Mouse (Mus musculus) neural tube, embryonic 12.5 days (tissue): ENCODE results near the gene Reep3. TPM values are rescaled to one million over a fixed set of nuclear protein-coding genes. Genes with fewer than 3 reads are reported as not detected.

ENCODE experiments used
- ATAC-seq: fragments of 200-750 bp; cut with Nextera tagmentation; 2 replicates; pipeline ENCODE4 v1.8.0; 2017; ENCODE audit warnings: low read depth, mild to moderate bottlenecking, moderate TSS enrichment, moderate library complexity; ENCODE audit not compliant: low FRiP score
- H3K27ac ChIP-seq: fragments of 300-500 bp; sonication (generic); 2 replicates; pipeline ENCODE4 v1.5.1; 2016
- H3K27me3 ChIP-seq: fragments of 300-500 bp; sonication (generic); replicated peaks from 2 replicates; pipeline ENCODE4 v1.6.1; 2016; ENCODE audit warnings: mild to moderate bottlenecking
- H3K36me3 ChIP-seq: fragments of 300-500 bp; sonication (generic); 2 replicates; pipeline ENCODE4 v1.6.1; 2016; ENCODE audit warnings: mild to moderate bottlenecking
- H3K4me1 ChIP-seq: fragments of 300-500 bp; sonication (generic); 2 replicates; pipeline ENCODE4 v1.6.1; 2016
- H3K4me2 ChIP-seq: fragments of 300-500 bp; sonication (generic); replicated peaks from 2 replicates; pipeline ENCODE4 v1.6.1; 2016; ENCODE audit warnings: mild to moderate bottlenecking
- H3K4me3 ChIP-seq: fragments of 300-500 bp; sonication (generic); 2 replicates; pipeline ENCODE4 v1.5.1; 2016
- H3K9ac ChIP-seq: fragments of 300-500 bp; sonication (generic); 2 replicates; pipeline ENCODE4 v1.6.1; 2016; ENCODE audit warnings: mild to moderate bottlenecking
- H3K9me3 ChIP-seq: fragments of 300-500 bp; sonication (generic); 2 replicates; pipeline ENCODE4 v1.6.1; 2016; ENCODE audit warnings: mild to moderate bottlenecking
- WGBS: fragments of 180-500 bp; shearing (Covaris S2); methylation state at CpG from one replicate; pipeline ENCODE4 v1.1.7; 2016; 5-methylcytosine and 5-hydroxymethylcytosine counted together
- polyA plus RNA-seq: library from polyadenylated mRNA; unstranded; fragments of >200 nt; fragmentation: Nextera tagmentation; extraction: Ambion mirVana; gene quantifications from 2 replicates; pipeline ENCODE4 v1.2.1, GENCODE M21; 2016

The Reep3 gene
- polyA plus RNA-seq, 1 experiment from 2014 or later = 57.5 TPM

DNA sequence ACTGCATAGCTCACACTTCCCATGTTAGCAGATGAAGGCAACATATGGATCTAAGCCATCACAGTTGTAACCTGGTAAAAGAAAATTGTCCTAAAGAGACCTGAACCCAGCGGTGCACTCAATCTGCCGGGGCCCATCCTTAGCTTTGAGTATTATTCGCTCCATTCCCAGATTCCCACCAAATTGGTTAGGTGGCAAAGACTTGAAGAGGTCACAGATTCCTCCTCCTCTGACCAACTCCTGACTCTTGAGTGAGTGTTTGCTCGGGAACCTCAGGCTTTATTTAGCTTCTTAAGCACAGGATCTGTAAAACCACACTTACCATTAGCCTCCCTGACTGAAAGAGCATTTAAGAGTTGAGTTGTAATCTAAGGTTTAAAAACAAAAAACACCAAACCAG, 24.1 kb downstream of the Reep3 start:
- ATAC-seq = no peak
- peaks cover 7% of the 10 kb centered on the region; the same call in 1 of the 2 replicates for H3K4me1 ChIP-seq
- H3K9me3 ChIP-seq = no peaks in the 10 kb centered on the region
- no peak overlapping the region for H3K4me3 ChIP-seq
- no peak overlapping the region for H3K27ac ChIP-seq
- no peak overlapping the region for H3K9ac ChIP-seq
- 92% methylated on average over 4 of the region's 4 CpGs for WGBS
- H3K36me3 ChIP-seq = no peaks in the 10 kb centered on the region
- no peaks in the 10 kb centered on the region for H3K27me3 ChIP-seq
- H3K4me2 ChIP-seq = no peak overlapping the region

DNA sequence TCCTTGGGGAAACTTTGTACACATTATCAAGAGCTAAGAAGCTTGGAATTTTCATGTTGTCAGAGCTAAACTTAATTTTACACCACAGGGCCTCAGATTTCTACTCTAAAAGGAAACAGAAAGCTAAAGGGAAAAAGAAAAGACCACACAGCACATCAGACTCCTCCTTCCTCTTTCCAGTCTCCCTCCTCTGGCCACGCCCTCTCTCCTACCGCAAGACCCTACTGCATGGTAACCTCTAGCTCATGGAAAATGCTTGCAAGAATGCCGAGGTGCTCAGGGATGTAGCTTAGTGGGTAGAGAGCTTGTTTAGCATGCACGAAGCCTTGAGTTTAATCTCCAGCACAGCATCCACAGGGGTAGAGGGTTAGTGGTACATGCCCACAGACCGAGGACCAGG, 24.9 kb downstream of the Reep3 start:
- no peak for ATAC-seq
- Histone ChIP-seq H3K9ac (no peak overlapping the region), H3K4me2 (no peak overlapping the region), H3K36me3 (no peaks in the 10 kb centered on the region), H3K9me3 (no peaks in the 10 kb centered on the region), H3K27me3 (no peaks in the 10 kb centered on the region), H3K4me3 (no peak overlapping the region), H3K27ac (no peak overlapping the region), H3K4me1 (peaks cover 5% of the 10 kb centered on the region; the same call in 1 of the 2 replicates)
- WGBS = 91% methylated on average over 5 of the region's 5 CpGs

GRCm38 (mm10) chr10:67071389-67071788, 25.4 kb downstream of the Reep3 start:
- peaks cover 4% of the 10 kb centered on the region; the same call in 1 of the 2 replicates for H3K4me1 ChIP-seq
- WGBS = 84% methylated on average over 4 of the region's 4 CpGs
- H3K27me3 ChIP-seq = no peaks in the 10 kb centered on the region
- H3K9ac ChIP-seq = no peak overlapping the region
- H3K4me3 ChIP-seq = no peak overlapping the region
- H3K9me3 ChIP-seq = no peaks in the 10 kb centered on the region
- no peaks in the 10 kb centered on the region for H3K36me3 ChIP-seq
- H3K4me2 ChIP-seq = no peak overlapping the region
- no peak for ATAC-seq
- H3K27ac ChIP-seq = no peak overlapping the region

DNA sequence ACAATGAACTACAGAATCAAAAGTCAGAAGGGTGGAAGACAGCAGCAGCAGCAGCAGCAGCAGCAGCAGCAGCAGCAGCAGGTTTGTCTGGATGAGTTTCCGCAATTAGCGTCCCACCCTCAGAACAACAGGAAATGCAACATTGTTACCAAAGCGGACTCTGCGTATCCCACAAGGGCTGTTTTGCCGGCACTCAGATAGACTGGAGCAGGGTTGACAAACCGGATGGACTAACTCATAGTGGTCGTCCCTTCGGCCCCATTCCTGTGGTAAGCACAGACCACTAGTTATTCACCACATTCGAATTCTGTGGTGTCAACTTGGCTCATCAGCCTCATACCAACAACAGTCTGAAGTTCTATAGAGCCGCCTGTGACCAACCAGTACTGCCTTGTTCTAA, 27.7 kb downstream of the Reep3 start:
- ATAC-seq = no peak
- WGBS = 92% methylated on average over 10 of the region's 10 CpGs
- Histone ChIP-seq H3K27me3 (no peaks in the 10 kb centered on the region), H3K36me3 (no peaks in the 10 kb centered on the region), H3K4me3 (no peak overlapping the region), H3K4me2 (no peak overlapping the region), H3K27ac (no peak overlapping the region), H3K9ac (no peak overlapping the region), H3K9me3 (no peaks in the 10 kb centered on the region), H3K4me1 (peaks cover 15% of the 10 kb centered on the region; the same call in 1 of the 2 replicates)

- Histone ChIP-seq H3K4me1 (peaks cover 24% of the 10 kb centered on the region), H3K4me2 (no peak overlapping the region), H3K27ac (no peak overlapping the region), H3K9ac (no peak overlapping the region), H3K36me3 (no peaks in the 10 kb centered on the region), H3K27me3 (no peaks in the 10 kb centered on the region), H3K9me3 (no peaks in the 10 kb centered on the region), H3K4me3 (no peak overlapping the region)
- 56% methylated on average over 3 of the region's 3 CpGs for whole genome bisulfite sequencing
- peak; percentile 61 for ATAC-seq
Measured at GRCm38 (mm10) chr10:67066421-67066820, 30.3 kb downstream of the Reep3 start.

DNA sequence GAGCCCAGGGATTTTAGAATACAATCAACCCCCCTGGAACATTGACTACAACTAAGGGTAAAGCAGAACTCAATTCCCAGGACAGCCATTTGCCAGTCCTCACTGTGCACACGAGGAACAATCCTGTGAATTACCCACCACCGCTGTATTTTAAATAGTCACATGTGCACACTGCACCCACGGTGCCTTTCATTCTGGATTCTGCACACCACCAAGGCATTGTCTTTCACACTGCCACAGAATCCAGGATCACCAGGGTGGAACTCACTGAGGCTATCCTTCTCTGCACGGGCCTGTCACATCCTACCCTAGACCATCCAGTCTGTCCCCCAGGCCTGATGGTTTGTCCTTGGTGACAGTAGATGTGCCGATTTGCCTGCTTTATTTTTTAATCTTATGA, 30.8 kb downstream of the Reep3 start:
- Histone ChIP-seq H3K9ac (no peak overlapping the region), H3K27ac (peak overlapping the region; percentile 15; the same call in 1 of the 2 replicates), H3K4me3 (no peak overlapping the region), H3K4me1 (peaks cover 27% of the 10 kb centered on the region), H3K36me3 (no peaks in the 10 kb centered on the region), H3K4me2 (no peak overlapping the region), H3K9me3 (no peaks in the 10 kb centered on the region), H3K27me3 (no peaks in the 10 kb centered on the region)
- ATAC-seq = peak; percentile 76; the same call in 1 of the 2 replicates
- WGBS = 35% methylated on average over 5 of the region's 5 CpGs

- 78% methylated on average over 7 of the region's 7 CpGs for WGBS
- peak overlapping the region; percentile 15; the same call in 1 of the 2 replicates for H3K27ac ChIP-seq
Measured at GRCm38 (mm10) chr10:67065277-67065887, 31.4 kb downstream of the Reep3 start.

GRCm38 (mm10) chr10:67061823-67062222, 34.9 kb downstream of the Reep3 start:
- 49% methylated on average over 4 of the region's 4 CpGs for WGBS
- Histone ChIP-seq H3K4me2 (peak overlapping the region; percentile 12), H3K4me3 (no peak overlapping the region), H3K9ac (no peak overlapping the region), H3K27ac (no peak overlapping the region), H3K9me3 (no peaks in the 10 kb centered on the region), H3K27me3 (no peaks in the 10 kb centered on the region), H3K36me3 (no peaks in the 10 kb centered on the region), H3K4me1 (peaks cover 27% of the 10 kb centered on the region)
- ATAC-seq = no peak

More at GRCm38 (mm10) chr10:67065277-67065887, 31.4 kb downstream of the Reep3 start:
- Histone ChIP-seq H3K27me3 (no peaks in the 10 kb centered on the region), H3K9ac (no peak overlapping the region), H3K4me3 (no peak overlapping the region), H3K4me1 (peaks cover 27% of the 10 kb centered on the region), H3K4me2 (no peak overlapping the region), H3K9me3 (no peaks in the 10 kb centered on the region), H3K36me3 (no peaks in the 10 kb centered on the region)
- ATAC-seq = 0 out of 2 replicates have a peak, but pooled peaks have one; percentile 3

GRCm38 (mm10) chr10:67061367-67061801, 35.4 kb downstream of the Reep3 start:
- Histone ChIP-seq H3K9ac (no peak overlapping the region), H3K4me2 (peak overlapping the region; percentile 12), H3K9me3 (no peaks in the 10 kb centered on the region), H3K4me3 (no peak overlapping the region), H3K4me1 (peaks cover 23% of the 10 kb centered on the region), H3K27ac (no peak overlapping the region), H3K36me3 (no peaks in the 10 kb centered on the region), H3K27me3 (no peaks in the 10 kb centered on the region)
- 32% methylated on average over 10 of the region's 10 CpGs for WGBS
- no peak for ATAC-seq

DNA sequence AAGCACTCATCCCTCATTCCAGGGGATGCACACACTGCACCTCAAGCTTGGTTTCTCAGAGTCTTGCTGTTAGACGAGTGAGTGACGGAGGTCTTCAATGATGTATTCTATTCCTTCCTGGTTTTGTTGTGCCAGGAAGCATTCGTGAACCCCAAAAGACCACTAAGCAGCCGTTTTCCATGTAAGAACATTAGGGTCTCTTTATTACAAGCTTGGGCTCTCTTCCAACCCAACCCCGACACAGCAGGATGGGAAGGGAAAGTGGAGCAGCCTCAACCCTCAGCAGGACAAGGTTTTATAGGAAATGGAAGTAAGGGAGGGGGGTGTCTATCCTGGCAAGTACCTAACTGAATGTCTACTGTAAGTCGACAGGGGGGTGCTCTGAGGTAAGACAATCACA, 38.0 kb downstream of the Reep3 start:
- no peak overlapping the region for H3K4me2 ChIP-seq
- ATAC-seq = no peak
- H3K36me3 ChIP-seq = no peaks in the 10 kb centered on the region
- no peaks in the 10 kb centered on the region for H3K27me3 ChIP-seq
- H3K9ac ChIP-seq = no peak overlapping the region
- no peaks in the 10 kb centered on the region for H3K9me3 ChIP-seq
- peaks cover 17% of the 10 kb centered on the region for H3K4me1 ChIP-seq
- WGBS = 76% methylated on average over 6 of the region's 6 CpGs
- H3K4me3 ChIP-seq = no peak overlapping the region
- H3K27ac ChIP-seq = no peak overlapping the region

DNA sequence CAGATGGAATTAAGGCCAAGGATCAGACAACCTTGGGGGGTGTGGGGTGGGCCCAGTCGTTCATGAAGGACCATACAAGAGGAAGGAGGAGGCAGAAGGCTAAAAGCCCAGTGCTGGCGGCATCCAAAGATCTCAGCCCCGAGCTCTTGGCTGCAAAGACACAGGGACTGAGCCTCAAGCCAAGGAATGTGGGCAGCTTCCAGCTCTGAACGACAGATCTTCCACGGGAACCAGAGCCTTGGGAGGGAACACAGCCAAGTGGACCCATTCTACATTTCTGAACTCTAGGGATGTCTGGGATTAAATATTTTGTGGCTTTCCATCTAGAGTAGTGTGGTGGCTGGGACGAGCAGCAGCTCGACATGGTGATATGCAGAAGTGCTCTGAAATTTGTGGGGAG, 38.4 kb downstream of the Reep3 start:
- Histone ChIP-seq H3K4me2 (no peak overlapping the region), H3K9me3 (no peaks in the 10 kb centered on the region), H3K27me3 (no peaks in the 10 kb centered on the region), H3K4me3 (no peak overlapping the region), H3K27ac (no peak overlapping the region), H3K36me3 (no peaks in the 10 kb centered on the region), H3K4me1 (peaks cover 21% of the 10 kb centered on the region), H3K9ac (no peak overlapping the region)
- no peak for ATAC-seq
- 78% methylated on average over 7 of the region's 7 CpGs for WGBS

DNA sequence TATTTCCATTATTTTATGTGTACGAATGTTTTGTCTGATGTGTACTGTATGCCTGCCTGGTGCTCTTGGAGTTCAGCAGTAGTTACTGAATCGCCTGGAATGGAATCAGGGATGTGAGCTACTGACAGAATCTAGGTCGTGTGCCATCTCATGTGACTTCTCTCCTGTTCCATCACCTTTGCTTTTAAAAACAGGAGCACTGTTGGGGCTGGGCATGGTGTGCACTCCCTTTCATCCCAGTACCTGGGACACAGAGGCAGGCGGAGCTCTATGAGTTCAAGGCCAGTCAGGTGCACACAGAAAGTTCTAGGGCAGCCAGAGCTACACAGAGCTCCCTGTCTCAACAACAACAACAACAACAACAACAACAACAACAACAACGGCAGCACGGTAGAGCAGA, 39.0 kb downstream of the Reep3 start:
- 92% methylated on average over 6 of the region's 6 CpGs for WGBS
- Histone ChIP-seq H3K9me3 (no peaks in the 10 kb centered on the region), H3K27me3 (no peaks in the 10 kb centered on the region), H3K4me1 (peaks cover 26% of the 10 kb centered on the region), H3K9ac (no peak overlapping the region), H3K4me2 (no peak overlapping the region), H3K27ac (no peak overlapping the region), H3K4me3 (no peak overlapping the region), H3K36me3 (no peaks in the 10 kb centered on the region)
- ATAC-seq = no peak

- Histone ChIP-seq H3K4me2 (no peak overlapping the region), H3K9me3 (no peaks in the 10 kb centered on the region), H3K27me3 (no peaks in the 10 kb centered on the region), H3K4me3 (no peak overlapping the region), H3K36me3 (no peaks in the 10 kb centered on the region), H3K4me1 (peaks cover 25% of the 10 kb centered on the region), H3K27ac (no peak overlapping the region), H3K9ac (no peak overlapping the region)
- ATAC-seq = no peak
Measured at GRCm38 (mm10) chr10:67057208-67057607, 39.5 kb downstream of the Reep3 start.
